Mouse (Mus musculus): Measurements from ENCODE around the gene Slamf8.
A peak's percentile ranks its signal among the peaks of the same experiment; 100 is the strongest.

DNA sequence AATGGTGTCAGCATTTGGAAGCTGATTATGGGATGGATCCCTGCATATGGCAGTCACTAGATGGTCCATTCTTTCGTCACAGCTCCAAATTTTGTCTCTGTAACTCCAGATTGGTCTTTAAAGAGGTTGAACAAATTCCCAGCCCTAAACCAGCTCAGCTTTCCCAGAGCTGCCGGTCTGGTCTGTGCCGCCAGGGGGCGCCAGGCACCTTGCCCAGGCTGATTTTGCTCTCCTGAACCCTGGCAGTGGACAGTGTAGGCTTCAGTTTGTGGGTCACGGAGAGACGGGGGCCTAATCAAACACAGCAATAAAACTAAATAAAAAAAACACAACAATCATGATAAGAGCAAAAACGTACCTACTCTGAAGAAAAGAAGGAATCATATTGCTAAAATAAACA lies 28.9 kb upstream of the Slamf8 start:
- TF ChIP-seq POLR2A (IDR thresholded peaks at IDR 0.05; ENCODE audit: borderline replicate concordance, extremely low read depth, insufficient read depth, insufficient read length, poor library complexity, severe bottlenecking): no peak
- peak; percentile 88 for TF ChIP-seq CTCF (IDR thresholded peaks at IDR 0.05; ENCODE audit: borderline replicate concordance, extremely low read depth, insufficient read depth, insufficient read length)

Data from brain, embryonic 14.5 days (tissue).